Mouse (Mus musculus) activated CD4-positive, CD25-positive, alpha-beta regulatory T cell, adult 4 months (primary cell): Measurements from ENCODE around the gene Tigd4. TPM values are rescaled to one million over a fixed set of nuclear protein-coding genes. Genes with fewer than 3 reads are reported as not detected.

Experiments used
- ATAC-seq: one replicate; pipeline ENCODE4 v1.8.0; 2017
- polyA plus RNA-seq, 2 experiments: library from polyadenylated mRNA; unstranded; fragments of 100-300 nt; shearing (Covaris generic); gene quantifications; one replicate each; pipeline ENCODE4 v1.2.1; 2017

Gene Tigd4
- polyA plus RNA-seq, 2 experiments from 2014 or later, result not detected

- peak; percentile 57 for ATAC-seq
Measured at GRCm38 (mm10) chr3:84615050-84615855, 21.9 kb downstream of the Tigd4 start.

DNA sequence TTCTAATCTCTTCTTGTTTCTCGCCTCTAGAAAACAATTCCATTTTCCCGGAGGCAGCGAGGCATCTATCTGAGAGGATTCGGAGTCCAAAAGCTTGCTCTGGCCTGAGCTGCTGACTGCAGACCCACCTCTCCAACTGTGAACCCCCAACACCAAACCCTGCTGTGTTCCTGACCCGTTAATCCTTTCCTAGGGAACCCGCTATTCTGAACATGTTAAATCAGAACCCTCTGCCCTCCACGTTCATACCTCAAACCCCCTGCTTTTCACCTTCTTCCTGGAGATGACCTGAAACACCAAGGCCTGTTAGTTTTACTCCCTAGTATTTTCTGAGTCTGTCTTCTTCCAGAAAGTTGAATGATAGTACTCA, 22.5 kb downstream of the Tigd4 start:
- ATAC-seq, result no peak

GRCm38 (mm10) chr3:84618627-84619026, 25.3 kb downstream of the Tigd4 start:
- no peak for ATAC-seq

DNA sequence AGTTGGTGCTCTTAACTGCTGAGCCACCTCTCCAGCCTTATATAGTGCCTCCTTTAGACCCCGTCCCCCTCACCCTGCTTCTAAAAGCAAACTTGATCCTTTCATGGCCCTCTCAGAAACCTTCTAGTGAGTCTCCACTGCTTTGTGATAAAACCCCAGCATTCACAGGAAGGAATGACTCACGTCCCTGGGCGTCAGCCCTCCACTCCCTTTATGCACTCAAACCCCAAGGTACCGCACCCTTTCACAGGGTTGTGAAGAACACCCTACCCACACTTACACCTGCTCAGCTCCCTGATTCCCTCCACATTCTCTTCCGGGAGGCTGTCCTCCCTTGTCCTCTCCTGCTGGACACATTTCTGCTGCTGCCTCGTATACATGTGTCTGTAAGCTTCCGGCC, 25.7 kb downstream of the Tigd4 start:
- no peak for ATAC-seq

GRCm38 (mm10) chr3:84619725-84620124, 26.4 kb downstream of the Tigd4 start:
- no peak for ATAC-seq

DNA sequence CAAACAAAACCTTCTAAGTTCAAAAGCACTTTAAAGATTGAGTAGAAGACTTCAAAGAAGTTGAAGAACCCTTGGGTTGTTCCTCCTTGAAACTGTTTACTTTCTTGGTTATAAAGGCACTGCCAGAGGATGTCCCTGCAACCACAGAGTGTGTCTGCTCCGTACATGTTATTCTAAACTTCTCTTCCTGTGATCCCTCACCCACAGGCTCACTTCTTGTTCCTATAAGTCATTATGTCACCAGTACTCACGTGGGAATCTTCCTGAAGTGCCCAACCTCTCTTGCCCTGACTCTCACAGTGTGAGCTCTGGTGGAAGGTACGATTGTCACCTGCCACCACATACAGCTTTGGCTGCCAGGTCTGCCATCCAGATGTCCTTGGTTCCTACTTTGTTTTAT, 28.7 kb downstream of the Tigd4 start:
- ATAC-seq, result peak; percentile 63

GRCm38 (mm10) chr3:84631586-84631985, 38.2 kb downstream of the Tigd4 start:
- ATAC-seq, result no peak

DNA sequence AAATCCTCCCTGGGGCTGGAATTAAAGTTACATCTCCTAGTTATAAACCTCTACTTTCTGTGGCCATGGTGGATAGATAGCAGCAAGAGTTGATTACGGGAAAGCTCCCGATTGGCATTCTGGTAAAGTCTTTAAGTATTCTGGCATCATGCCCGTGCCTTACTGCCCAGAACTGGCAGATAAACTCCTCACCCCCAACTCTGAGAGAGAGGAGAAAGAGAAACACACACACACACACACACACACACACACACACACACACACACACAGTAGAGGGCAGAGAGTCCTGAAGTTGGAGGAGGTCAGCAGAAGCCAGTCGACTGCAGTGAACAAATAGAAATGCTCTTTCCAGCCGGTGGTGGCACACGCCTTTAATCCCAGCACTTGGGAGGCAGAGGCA, 43.7 kb downstream of the Tigd4 start:
- ATAC-seq, result no peak

GRCm38 (mm10) chr3:84637890-84638578, 44.7 kb downstream of the Tigd4 start:
- ATAC-seq, result no peak

DNA sequence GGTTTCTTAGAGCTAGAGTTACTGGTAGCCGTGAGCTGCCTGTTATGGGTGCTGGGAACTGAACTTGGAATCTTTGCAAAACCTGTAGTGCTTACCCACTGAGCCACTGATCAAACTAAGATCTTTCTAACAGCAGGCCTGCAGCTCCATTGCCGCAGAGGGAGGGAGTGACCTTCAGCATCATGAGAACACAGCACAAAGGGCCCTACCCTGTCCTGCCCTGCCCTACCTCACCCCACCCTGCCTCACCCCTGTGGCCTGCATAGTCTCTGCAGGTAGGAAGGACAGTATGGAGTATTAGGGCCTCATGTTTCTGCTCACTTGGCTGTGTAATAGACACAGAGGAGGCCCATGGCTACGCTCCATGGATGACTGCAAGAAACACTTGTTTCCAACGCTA, 45.5 kb downstream of the Tigd4 start:
- ATAC-seq, result no peak

GRCm38 (mm10) chr3:84639767-84640500, 46.6 kb downstream of the Tigd4 start:
- no peak for ATAC-seq

DNA sequence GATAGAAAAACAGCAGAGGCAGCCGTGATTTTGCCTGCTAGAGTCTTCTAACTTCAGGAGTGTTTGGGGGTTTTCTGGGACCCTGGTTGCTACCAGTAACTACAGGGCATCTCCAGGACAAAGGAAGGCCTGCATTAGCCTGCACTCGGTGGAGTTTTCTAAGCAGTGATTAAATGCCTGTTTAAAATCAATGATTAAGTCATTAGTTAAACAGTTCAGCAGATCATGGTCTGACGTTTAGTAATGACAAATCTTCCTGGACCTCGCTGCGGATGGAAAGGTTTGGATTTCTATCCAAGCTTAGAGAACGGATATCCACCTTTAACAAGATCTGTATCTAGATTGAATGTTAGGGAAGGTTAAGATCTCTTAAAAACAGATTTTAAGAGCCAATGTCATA, 47.2 kb downstream of the Tigd4 start:
- ATAC-seq, result no peak

DNA sequence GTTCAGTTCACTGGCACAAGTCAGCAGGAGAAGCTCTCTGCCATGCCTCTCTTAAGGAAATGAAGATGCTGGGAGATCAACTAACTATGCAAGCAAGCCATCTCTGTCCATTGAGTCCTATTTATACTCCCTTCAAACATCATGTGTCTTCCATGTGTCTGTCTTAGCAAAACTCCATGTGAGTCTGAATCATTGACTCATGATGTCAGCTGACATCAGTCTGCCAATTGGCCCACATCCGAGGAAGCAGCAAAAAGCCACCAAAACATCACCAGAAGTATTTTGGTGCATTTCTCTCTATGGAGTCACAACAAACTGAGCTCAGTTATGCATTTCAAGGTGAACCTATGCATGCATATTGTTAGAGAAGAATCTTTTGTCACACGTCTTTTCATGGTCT, 48.0 kb downstream of the Tigd4 start:
- no peak for ATAC-seq

DNA sequence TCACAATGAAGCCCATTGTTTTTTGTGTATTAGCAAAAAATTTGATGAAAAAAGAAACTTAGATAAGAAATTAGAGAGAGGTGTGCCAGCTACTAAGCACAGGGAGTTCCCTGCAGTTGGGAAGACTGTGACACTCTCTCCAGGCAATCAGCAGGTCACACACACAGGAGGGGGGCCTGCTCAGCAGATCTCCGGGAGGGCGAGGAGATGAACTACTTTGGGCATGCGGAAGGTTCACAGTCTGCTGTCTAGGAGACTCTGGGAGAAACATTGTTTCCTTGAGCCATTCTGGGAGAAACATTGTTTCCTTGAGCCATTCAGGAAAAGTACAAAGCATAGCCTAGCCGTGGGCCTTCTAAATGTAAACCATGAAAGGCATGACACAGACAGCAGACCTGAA, 49.6 kb downstream of the Tigd4 start:
- ATAC-seq, result no peak

- ATAC-seq, result no peak
Measured at GRCm38 (mm10) chr3:84645156-84646006, 52.0 kb downstream of the Tigd4 start.

- ATAC-seq, result no peak
Measured at GRCm38 (mm10) chr3:84646007-84646290, 52.6 kb downstream of the Tigd4 start.

DNA sequence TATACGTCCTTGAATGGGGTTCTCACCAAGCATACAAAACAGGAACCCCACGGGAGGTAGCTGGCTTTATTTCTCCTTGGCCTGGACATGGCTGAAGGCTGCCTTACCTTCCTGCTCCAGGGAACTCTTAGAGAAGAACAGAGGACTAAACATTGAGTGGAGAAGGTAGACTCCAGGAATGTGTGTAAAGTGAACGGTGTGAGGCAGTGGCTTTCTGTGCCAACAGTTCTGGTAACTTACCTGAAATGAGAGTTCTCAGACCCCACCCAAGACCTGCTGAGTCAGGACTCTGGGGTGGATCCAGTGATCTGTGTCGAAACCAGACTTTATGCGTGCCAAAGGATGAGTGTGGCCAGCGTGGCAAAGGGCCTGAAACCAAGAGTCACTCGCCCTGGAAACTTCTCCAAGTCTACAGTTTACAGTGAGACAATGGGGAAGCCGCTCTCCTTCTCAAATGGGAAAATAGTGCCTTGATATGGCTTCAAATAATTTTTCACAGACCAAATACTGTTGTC, 53.0 kb downstream of the Tigd4 start:
- ATAC-seq, result no peak

Other genes starting within 250 kb of the Tigd4 start
- gene Fhdc1, start 113.1 kb upstream of the Tigd4 start, polyA plus RNA-seq, result 1 to 10 TPM in 1 of 2 experiments, under 1 TPM in 1; 0.75 to 2.4 TPM
- gene Arfip1, start 10.9 kb upstream of the Tigd4 start, polyA plus RNA-seq, result 10 to 100 TPM; 39.7 to 49.0 TPM
- 100 to 1,000 TPM; 124 to 153 TPM for gene Tmem154, start 72.6 kb downstream of the Tigd4 start, polyA plus RNA-seq
- 10 to 100 TPM; 15.0 to 18.8 TPM for gene Fbxw7, start 221.7 kb downstream of the Tigd4 start, polyA plus RNA-seq